ENCODE assay signal across 15 mouse cellular contexts in genomic region chr17:27245851-27246381, GRCm38 (mm10). TPM values are rescaled to one million over a fixed set of nuclear protein-coding genes. Genes with fewer than 3 reads are reported as not detected.
A peak's percentile ranks its signal among the peaks of the same experiment; 100 is the strongest.
DNase-seq lines count a peak whose midpoint lies in the region; ATAC-seq lines count a peak whose summit lies in the region.
"Had no signal": no experiment of that assay in that cellular context is flagged by ENCODE, and none has a peak within 500 bp of the region (broad histone marks: within the 10 kb centered on the region; RNA-seq: fewer than 3 reads in every experiment).

No protein-coding gene starts in this region.

- no peaks in the 10 kb centered on the region for H3K36me3 ChIP-seq in heart, embryonic 12.5 days
- H3K36me3 ChIP-seq in intestine, embryonic 15.5 days: no peaks in the 10 kb centered on the region
- H3K36me3 ChIP-seq: hindbrain, embryonic 12.5 days had no signal

- intact Hi-C loops in left cerebral cortex, postnatal 25 days (cut with DNase I): loop anchor here (1.0 kb wide), 1 partner anchor 15 kb away; no protein-coding TSS in a partner anchor
- intact Hi-C loops in gastrocnemius, postnatal 36 days (cut with DNase I): no loop called here

- peaks cover 48% of the 10 kb centered on the region for H3K4me1 ChIP-seq in heart, embryonic 12.5 days (replicated peaks)
- H3K4me1 ChIP-seq in intestine, embryonic 15.5 days (replicated peaks): peaks cover 3% of the 10 kb centered on the region; the same call in 1 of the 2 replicates

- H3K27me3 ChIP-seq in heart, embryonic 12.5 days (replicated peaks): no peaks in the 10 kb centered on the region
- no peaks in the 10 kb centered on the region for H3K27me3 ChIP-seq in intestine, embryonic 15.5 days (replicated peaks)

- 0 out of 2 replicates have a peak, but pooled peaks have one; percentile 43 for ATAC-seq in heart, embryonic 12.5 days (ENCODE audit: insufficient number of reproducible peaks, low FRiP score)
- no peak for ATAC-seq in intestine, embryonic 15.5 days
- ATAC-seq: intestine, postnatal 0 days had no signal

- peak overlapping the region; percentile 10; the same call in 1 of the 2 replicates for H3K4me2 ChIP-seq in heart, embryonic 12.5 days
- H3K4me2 ChIP-seq in intestine, embryonic 15.5 days (replicated peaks): no peak overlapping the region
- H3K4me2 ChIP-seq: hindbrain, embryonic 12.5 days; midbrain, embryonic 11.5 days had no signal

- H3K9ac ChIP-seq in heart, embryonic 12.5 days: no peak overlapping the region
- H3K9ac ChIP-seq in intestine, embryonic 15.5 days: no peak overlapping the region
- H3K9ac ChIP-seq: hindbrain, embryonic 12.5 days had no signal

- peak; percentile 34 for DNase-seq in kidney, adult 11 months
- DNase-seq in kidney, postnatal 10 days: no peak
- DNase-seq in heart, adult 18-20 months: peak; percentile 53 to 56
- peak; percentile 70 to 86 for DNase-seq in left cerebral cortex, postnatal 25 days (ENCODE audit: low spot score in 2 of 2)
- no peak for DNase-seq in gastrocnemius, postnatal 36 days
- DNase-seq in thymus, adult 18-20 months: no peak
- DNase-seq: gastrocnemius, adult 2 months; kidney, postnatal 4 days; thymus, postnatal 14 days had no signal

- H3K4me3 ChIP-seq in heart, embryonic 12.5 days: no peak overlapping the region
- H3K4me3 ChIP-seq in intestine, embryonic 15.5 days (replicated peaks): no peak overlapping the region
- H3K4me3 ChIP-seq: gastrocnemius, adult 2 months; hindbrain, embryonic 12.5 days; myocyte had no signal

- peak overlapping the region; percentile 59 for H3K27ac ChIP-seq in heart, embryonic 12.5 days (ENCODE audit: poor library complexity, severe bottlenecking)
- H3K27ac ChIP-seq in intestine, embryonic 15.5 days: no peak overlapping the region
- H3K27ac ChIP-seq: gastrocnemius, adult 2 months; hindbrain, embryonic 12.5 days had no signal

- 30% methylated on average over 10 of the region's 10 CpGs for WGBS in heart, embryonic 12.5 days
- 57% methylated on average over 10 of the region's 10 CpGs for WGBS in intestine, embryonic 15.5 days

- no peaks in the 10 kb centered on the region for H3K9me3 ChIP-seq in heart, embryonic 12.5 days (replicated peaks)
- H3K9me3 ChIP-seq in intestine, embryonic 15.5 days: no peaks in the 10 kb centered on the region
- H3K9me3 ChIP-seq: hindbrain, embryonic 12.5 days had no signal

RNA-seq across cellular contexts. Expression of gene Lemd2, which starts 41.6 kb away (rescaled TPM):
- total RNA-seq in heart, adult 18-20 months (2021): 10 to 100 TPM; 28.0 to 30.5 TPM
- 13.7 and 16.8 TPM in 2 replicates for polyA plus RNA-seq in heart, embryonic 12.5 days (2016; fragmentation: Nextera tagmentation; extraction: Ambion mirVana)
- 10 to 100 TPM; 39.9 to 44.1 TPM for total RNA-seq in left cerebral cortex, postnatal 25 days (2021)
- total RNA-seq in gastrocnemius, postnatal 36 days (2021): 10 to 100 TPM; 17.8 to 20.4 TPM
- 10.9 and 12.2 TPM in 2 replicates for polyA plus RNA-seq in intestine, embryonic 15.5 days (2015; fragmentation: Nextera tagmentation; extraction: Ambion mirVana)

Comparison
In these comparisons a context has a peak if more than half of its experiments do, and no peak if none do; other contexts are left out.
1. DNase-seq: peak in kidney, adult 11 months (single experiment), heart, adult 18-20 months (2 of 2) and left cerebral cortex, postnatal 25 days (2 of 2); none in kidney, postnatal 10 days (single experiment), gastrocnemius, postnatal 36 days (0 of 2) and thymus, adult 18-20 months (0 of 2).